Mouse (Mus musculus) kidney, embryonic 15.5 days (tissue): ENCODE results near the gene Nid2. TPM values are rescaled to one million over a fixed set of nuclear protein-coding genes. Genes with fewer than 3 reads are reported as not detected.
A peak's percentile ranks its signal among the peaks of the same experiment; 100 is the strongest.

Source experiments
- ATAC-seq: fragments of 200-750 bp; cut with Nextera tagmentation; replicated peaks from 2 replicates; pipeline ENCODE4 v1.8.0; 2017; ENCODE audit warnings: moderate TSS enrichment; ENCODE audit not compliant: low FRiP score
- H3K27ac ChIP-seq: fragments of 300-500 bp; sonication (generic); 2 replicates; pipeline ENCODE4 v1.5.1; 2015; ENCODE audit warnings: mild to moderate bottlenecking, inconsistent platforms
- H3K27me3 ChIP-seq: fragments of 300-500 bp; sonication (generic); 2 replicates; pipeline ENCODE4 v1.6.1; 2015; ENCODE audit warnings: inconsistent platforms
- H3K36me3 ChIP-seq: fragments of 300-500 bp; sonication (generic); 2 replicates; pipeline ENCODE4 v1.6.1; 2015; ENCODE audit warnings: inconsistent platforms
- H3K4me1 ChIP-seq: fragments of 300-500 bp; sonication (generic); 2 replicates; pipeline ENCODE4 v1.6.1; 2015; ENCODE audit warnings: inconsistent platforms
- H3K4me2 ChIP-seq: fragments of 300-500 bp; sonication (generic); 2 replicates; pipeline ENCODE4 v1.6.1; 2015; ENCODE audit warnings: moderate library complexity, mild to moderate bottlenecking, inconsistent platforms
- H3K4me3 ChIP-seq: fragments of 300-500 bp; sonication (generic); replicated peaks from 2 replicates; pipeline ENCODE4 v1.5.1; 2015; ENCODE audit warnings: mild to moderate bottlenecking, inconsistent platforms
- H3K9ac ChIP-seq: fragments of 300-500 bp; sonication (generic); 2 replicates; pipeline ENCODE4 v1.6.1; 2015; ENCODE audit warnings: mild to moderate bottlenecking, inconsistent platforms
- H3K9me3 ChIP-seq: fragments of 300-500 bp; sonication (generic); replicated peaks from 2 replicates; pipeline ENCODE4 v1.6.1; 2016; ENCODE audit warnings: inconsistent platforms
- WGBS: fragments of 180-500 bp; shearing (Covaris S2); methylation state at CpG from one replicate; pipeline ENCODE4 v1.1.7; 2015; ENCODE audit warnings: mixed read lengths; 5-methylcytosine and 5-hydroxymethylcytosine counted together
- polyA plus RNA-seq: library from polyadenylated mRNA; unstranded; fragments of >200 nt; fragmentation: Nextera tagmentation; extraction: Ambion mirVana; gene quantifications from 2 replicates; pipeline ENCODE4 v1.2.1, GENCODE M21; 2015

Gene Nid2
- polyA plus RNA-seq, 1 experiment from 2014 or later = 128 TPM

- Histone ChIP-seq H3K4me3 (no peak overlapping the region), H3K36me3 (peaks cover 18% of the 10 kb centered on the region), H3K27ac (peak overlapping the region; percentile 45), H3K27me3 (no peaks in the 10 kb centered on the region), H3K9ac (no peak overlapping the region), H3K4me2 (no peak overlapping the region), H3K9me3 (no peaks in the 10 kb centered on the region), H3K4me1 (peaks cover 58% of the 10 kb centered on the region)
- 33% methylated on average over 6 of the region's 6 CpGs for WGBS
- no peak for ATAC-seq
Observed at GRCm38 (mm10) chr14:19769441-19770200, 18.6 kb downstream of the Nid2 start.

GRCm38 (mm10) chr14:19771173-19771572 lies 20.1 kb downstream of the Nid2 start:
- ATAC-seq = no peak

GRCm38 (mm10) chr14:19774036-19774628 lies 23.1 kb downstream of the Nid2 start:
- no peak for ATAC-seq
- Histone ChIP-seq H3K27ac (no peak overlapping the region), H3K27me3 (no peaks in the 10 kb centered on the region), H3K4me3 (no peak overlapping the region), H3K4me2 (no peak overlapping the region), H3K9me3 (no peaks in the 10 kb centered on the region; the same call in 1 of the 2 replicates), H3K4me1 (peaks cover 31% of the 10 kb centered on the region), H3K9ac (no peak overlapping the region), H3K36me3 (peaks cover 20% of the 10 kb centered on the region)
- WGBS = 57% methylated on average over 13 of the region's 13 CpGs

More at GRCm38 (mm10) chr14:19771173-19771572, 20.1 kb downstream of the Nid2 start:
- Histone ChIP-seq H3K4me1 (peaks cover 44% of the 10 kb centered on the region), H3K9me3 (no peaks in the 10 kb centered on the region; the same call in 1 of the 2 replicates), H3K27me3 (no peaks in the 10 kb centered on the region), H3K27ac (no peak overlapping the region), H3K9ac (no peak overlapping the region), H3K36me3 (peaks cover 12% of the 10 kb centered on the region), H3K4me3 (no peak overlapping the region), H3K4me2 (no peak overlapping the region)
- WGBS = 66% methylated on average over 7 of the region's 7 CpGs

GRCm38 (mm10) chr14:19775491-19775890 lies 24.4 kb downstream of the Nid2 start:
- Histone ChIP-seq H3K27ac (no peak overlapping the region), H3K4me3 (no peak overlapping the region)
- 94% methylated on average over 4 of the region's 4 CpGs for WGBS

GRCm38 (mm10) chr14:19776179-19776578 lies 25.1 kb downstream of the Nid2 start:
- 94% methylated on average over 5 of the region's 5 CpGs for WGBS
- Histone ChIP-seq H3K4me2 (no peak overlapping the region), H3K9me3 (no peaks in the 10 kb centered on the region; the same call in 1 of the 2 replicates), H3K36me3 (peaks cover 40% of the 10 kb centered on the region), H3K4me3 (no peak overlapping the region), H3K27me3 (no peaks in the 10 kb centered on the region), H3K4me1 (peaks cover 12% of the 10 kb centered on the region), H3K9ac (no peak overlapping the region), H3K27ac (peak overlapping the region; percentile 33)
- no peak for ATAC-seq

More at GRCm38 (mm10) chr14:19775491-19775890, 24.4 kb downstream of the Nid2 start:
- Histone ChIP-seq H3K9ac (no peak overlapping the region), H3K36me3 (peaks cover 33% of the 10 kb centered on the region), H3K4me2 (no peak overlapping the region), H3K4me1 (peaks cover 18% of the 10 kb centered on the region), H3K27me3 (no peaks in the 10 kb centered on the region), H3K9me3 (no peaks in the 10 kb centered on the region; the same call in 1 of the 2 replicates)
- ATAC-seq = no peak

- no peak overlapping the region for H3K4me2 ChIP-seq
Observed at GRCm38 (mm10) chr14:19776890-19777289, 25.8 kb downstream of the Nid2 start.

GRCm38 (mm10) chr14:19777365-19777764 lies 26.3 kb downstream of the Nid2 start:
- H3K9me3 ChIP-seq = no peaks in the 10 kb centered on the region; the same call in 1 of the 2 replicates
- no peak overlapping the region for H3K4me2 ChIP-seq
- no peak for ATAC-seq
- H3K4me3 ChIP-seq = no peak overlapping the region
- peaks cover 50% of the 10 kb centered on the region for H3K36me3 ChIP-seq
- 91% methylated on average over 6 of the region's 6 CpGs for WGBS
- H3K27ac ChIP-seq = no peak overlapping the region
- no peaks in the 10 kb centered on the region for H3K27me3 ChIP-seq
- no peak overlapping the region for H3K9ac ChIP-seq
- H3K4me1 ChIP-seq = peaks cover 10% of the 10 kb centered on the region

More at GRCm38 (mm10) chr14:19776890-19777289, 25.8 kb downstream of the Nid2 start:
- Histone ChIP-seq H3K4me3 (no peak overlapping the region), H3K36me3 (peaks cover 45% of the 10 kb centered on the region), H3K4me1 (peaks cover 10% of the 10 kb centered on the region), H3K27ac (peak overlapping the region; percentile 33), H3K27me3 (no peaks in the 10 kb centered on the region), H3K9ac (no peak overlapping the region), H3K9me3 (no peaks in the 10 kb centered on the region; the same call in 1 of the 2 replicates)
- WGBS = 58% methylated on average over 6 of the region's 6 CpGs
- ATAC-seq = 0 out of 2 replicates have a peak, but pooled peaks have one; percentile 49

GRCm38 (mm10) chr14:19777945-19778344 lies 26.9 kb downstream of the Nid2 start:
- no peaks in the 10 kb centered on the region; the same call in 1 of the 2 replicates for H3K9me3 ChIP-seq
- no peak overlapping the region for H3K4me3 ChIP-seq
- no peak overlapping the region for H3K27ac ChIP-seq
- H3K4me1 ChIP-seq = peaks cover 10% of the 10 kb centered on the region
- H3K9ac ChIP-seq = no peak overlapping the region
- no peak for ATAC-seq
- WGBS = 91% methylated on average over 13 of the region's 13 CpGs
- H3K4me2 ChIP-seq = no peak overlapping the region
- no peaks in the 10 kb centered on the region for H3K27me3 ChIP-seq
- peaks cover 55% of the 10 kb centered on the region for H3K36me3 ChIP-seq

GRCm38 (mm10) chr14:19785797-19786588 lies 34.9 kb downstream of the Nid2 start:
- no peaks in the 10 kb centered on the region for H3K27me3 ChIP-seq
- no peak overlapping the region for H3K9ac ChIP-seq
- H3K36me3 ChIP-seq = peaks cover 36% of the 10 kb centered on the region
- H3K9me3 ChIP-seq = no peaks in the 10 kb centered on the region
- no peak for ATAC-seq
- no peak overlapping the region for H3K4me2 ChIP-seq
- H3K27ac ChIP-seq = no peak overlapping the region
- 76% methylated on average over 9 of the region's 9 CpGs for WGBS
- no peaks in the 10 kb centered on the region for H3K4me1 ChIP-seq
- no peak overlapping the region for H3K4me3 ChIP-seq

- peak; percentile 49; the same call in 1 of the 2 replicates for ATAC-seq
- Histone ChIP-seq H3K27ac (no peak overlapping the region), H3K9me3 (no peaks in the 10 kb centered on the region), H3K4me1 (no peaks in the 10 kb centered on the region), H3K4me3 (no peak overlapping the region), H3K36me3 (peaks cover 34% of the 10 kb centered on the region), H3K4me2 (no peak overlapping the region), H3K27me3 (no peaks in the 10 kb centered on the region), H3K9ac (no peak overlapping the region)
- 82% methylated on average over 1 of the region's 1 CpGs for WGBS
Observed at GRCm38 (mm10) chr14:19788443-19788842, 37.4 kb downstream of the Nid2 start.

GRCm38 (mm10) chr14:19794881-19795280 lies 43.8 kb downstream of the Nid2 start:
- H3K27ac ChIP-seq = peak overlapping the region; percentile 60
- ATAC-seq = 0 out of 2 replicates have a peak, but pooled peaks have one; percentile 25
- WGBS = 53% methylated on average over 4 of the region's 4 CpGs

More at GRCm38 (mm10) chr14:19794881-19795280, 43.8 kb downstream of the Nid2 start:
- Histone ChIP-seq H3K9ac (no peak overlapping the region), H3K27me3 (no peaks in the 10 kb centered on the region), H3K4me3 (no peak overlapping the region), H3K9me3 (no peaks in the 10 kb centered on the region), H3K4me2 (no peak overlapping the region), H3K4me1 (no peaks in the 10 kb centered on the region), H3K36me3 (peaks cover 55% of the 10 kb centered on the region)
